Mouse (Mus musculus) c-Kit-positive CD71-negative TER-119-negative erythroid progenitor cells, embryonic 14.5 days (primary cell): ENCODE data around the gene Kdm1b.

Source experiments
- DNase-seq: peaks from one replicate; pipeline ENCODE4 v3.0.0-alpha.2; 2013; ENCODE audit warnings: low read depth

Kdm1b gene

DNA sequence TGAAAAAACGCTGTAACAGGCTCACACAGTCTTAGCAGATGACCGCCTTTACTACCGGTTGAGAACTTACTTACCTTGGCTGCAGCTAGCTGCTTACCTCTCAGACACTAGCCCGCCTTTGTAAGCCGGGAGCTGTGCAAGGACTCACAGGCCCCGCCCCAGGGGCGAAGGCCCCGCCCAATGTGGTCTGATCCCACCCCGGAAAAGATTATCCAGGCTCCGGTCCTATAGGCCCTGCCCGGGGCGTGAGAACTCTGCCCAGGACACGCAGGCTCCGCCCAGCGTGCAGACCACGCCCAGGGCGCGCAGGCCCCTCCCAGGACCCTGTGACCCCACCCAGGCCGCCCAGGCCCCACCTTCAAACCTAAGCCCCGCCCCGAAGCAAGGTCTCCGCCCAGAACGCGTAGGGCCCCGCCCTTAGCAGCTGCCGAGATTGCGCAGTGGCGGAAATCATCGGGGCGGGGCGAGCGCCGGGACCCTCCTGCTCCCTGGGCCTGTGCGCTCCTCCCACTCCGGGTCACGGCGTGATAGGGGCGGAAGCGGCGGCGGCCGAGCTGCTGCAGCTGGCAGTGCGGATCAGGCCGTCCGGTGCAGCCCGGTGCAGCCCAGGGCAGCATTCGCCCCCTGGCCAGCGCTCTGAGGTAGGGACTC lies at the start of gene Kdm1b:
Kdm1b (plus strand) TSS at position 470 of the 651 bp plus-strand sequence.
- DNase-seq, result peak; percentile 98

DNA sequence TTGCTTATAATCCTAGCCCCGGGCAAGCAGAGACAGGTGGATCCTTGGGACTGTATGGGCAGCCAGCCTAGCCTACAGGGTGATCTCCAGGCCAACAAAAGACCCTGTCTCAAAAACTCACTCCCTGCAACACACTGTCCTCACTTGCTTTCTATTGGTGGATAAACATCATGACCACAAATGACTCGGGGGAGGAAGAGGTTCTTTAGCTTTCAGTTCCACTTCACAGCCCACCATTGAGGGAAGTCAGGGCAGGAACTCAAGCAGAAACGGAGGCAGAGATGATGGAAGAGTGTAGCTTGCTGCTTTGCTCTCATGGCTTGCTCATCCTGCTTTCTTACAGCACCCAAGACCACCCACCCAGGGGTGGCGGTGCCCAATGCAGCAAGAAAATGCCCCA lies 45.9 kb upstream of the Kdm1b start:
- no peak for DNase-seq

- no peak for DNase-seq
Measured at GRCm38 (mm10) chr13:46999498-46999897, 43.8 kb upstream of the Kdm1b start.

DNA sequence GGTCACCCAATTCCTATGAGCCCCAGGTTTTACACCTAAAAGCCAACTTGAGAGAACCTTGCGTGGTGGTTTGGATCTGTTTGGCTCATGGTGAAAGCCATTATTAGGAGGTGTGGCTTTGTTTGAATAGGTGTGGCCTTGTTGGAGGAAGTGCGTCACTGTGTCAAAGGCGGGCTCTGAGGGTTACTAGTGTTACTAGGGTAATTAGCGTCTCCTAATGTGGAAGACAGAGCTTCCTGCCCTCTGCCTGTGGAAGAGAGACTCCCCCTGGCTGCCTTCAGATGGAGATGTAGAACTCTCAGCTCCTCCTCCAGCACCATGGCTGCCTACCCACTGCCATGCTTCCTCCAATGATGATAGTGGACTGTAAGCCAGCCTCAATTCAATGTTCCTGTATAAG lies 41.7 kb upstream of the Kdm1b start:
- no peak for DNase-seq

DNA sequence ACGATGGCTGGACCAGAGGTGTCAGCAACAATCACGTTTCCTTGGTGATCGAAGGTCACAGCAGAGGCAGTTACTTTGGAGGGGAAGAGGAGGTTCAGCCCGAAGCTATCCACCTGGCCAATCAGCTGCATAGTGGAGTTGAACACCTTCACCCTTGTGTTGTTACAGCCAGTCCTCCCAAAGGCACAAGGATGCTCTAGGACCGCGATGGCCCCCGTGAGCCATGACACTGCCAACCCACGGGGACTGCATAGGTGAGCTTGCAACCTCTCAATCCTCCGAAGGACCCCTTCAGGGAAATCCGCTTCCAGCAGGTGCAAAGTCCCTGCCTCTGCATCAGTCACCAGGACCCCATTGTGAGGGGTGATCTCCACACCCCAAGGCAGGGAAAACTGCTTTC lies 29.6 kb upstream of the Kdm1b start:
- DNase-seq, result no peak

- DNase-seq, result peak; percentile 51
Measured at GRCm38 (mm10) chr13:47014334-47015194, 28.7 kb upstream of the Kdm1b start, which contains the start of gene Nhlrc1. Nhlrc1 (minus strand) TSS chr13:47014850.

DNA sequence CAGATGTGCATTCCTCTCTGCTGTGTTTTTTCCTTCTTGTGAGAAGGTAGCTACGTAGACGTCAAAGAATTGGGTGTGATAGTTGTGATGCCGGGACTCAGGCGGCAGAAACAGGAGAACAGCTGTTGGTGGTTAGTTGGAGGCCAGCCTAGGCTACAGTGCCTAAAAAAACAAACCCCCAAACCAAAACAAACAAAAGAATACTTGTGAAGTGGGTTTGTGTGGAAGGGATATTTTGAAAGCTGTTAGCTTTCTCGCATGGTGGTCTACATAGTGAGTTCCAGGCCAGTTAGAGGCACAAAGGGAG lies 28.2 kb upstream of the Kdm1b start:
- no peak for DNase-seq

- DNase-seq, result peak; percentile 20
Measured at GRCm38 (mm10) chr13:47017259-47017658, 26.0 kb upstream of the Kdm1b start.

GRCm38 (mm10) chr13:47019774-47020173 lies 23.5 kb upstream of the Kdm1b start:
- no peak for DNase-seq

- no peak for DNase-seq
Measured at GRCm38 (mm10) chr13:47020798-47021197, 22.5 kb upstream of the Kdm1b start.

DNA sequence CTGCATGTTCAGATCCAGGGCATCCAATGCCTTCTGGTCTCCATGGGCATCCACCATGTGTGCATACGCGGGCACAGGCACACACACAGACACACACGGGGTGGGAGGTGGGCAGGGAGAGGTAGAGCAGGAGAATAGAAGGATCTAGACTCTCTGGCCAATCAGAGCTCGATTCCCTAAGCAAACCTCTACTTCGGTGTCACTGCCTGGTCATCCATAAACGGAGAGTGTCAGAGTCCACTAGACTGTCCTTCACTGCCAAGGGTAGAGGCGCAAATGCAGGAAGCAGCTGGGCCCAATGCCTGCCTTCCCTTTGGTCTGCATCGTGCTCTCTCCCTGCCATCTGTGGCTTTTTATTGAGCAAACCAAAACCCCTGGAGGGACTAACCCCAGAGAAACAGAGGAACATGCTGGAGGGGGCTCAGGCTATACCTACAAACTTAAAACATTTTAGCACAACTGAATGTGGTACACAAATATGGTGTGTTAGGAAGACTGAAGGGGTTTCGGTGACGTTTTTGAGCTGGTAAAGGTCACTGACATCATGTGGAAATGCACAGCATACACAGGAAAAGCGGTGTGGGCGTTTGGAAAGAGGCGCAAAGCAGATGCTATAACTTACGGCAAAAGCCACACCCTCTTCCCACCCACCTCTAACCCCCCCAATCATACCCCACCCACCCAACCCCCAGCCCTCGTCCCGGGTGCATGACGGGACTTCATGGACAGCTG lies 12.8 kb upstream of the Kdm1b start:
- no peak for DNase-seq

GRCm38 (mm10) chr13:47033602-47034001 lies 9.7 kb upstream of the Kdm1b start:
- DNase-seq, result no peak

DNA sequence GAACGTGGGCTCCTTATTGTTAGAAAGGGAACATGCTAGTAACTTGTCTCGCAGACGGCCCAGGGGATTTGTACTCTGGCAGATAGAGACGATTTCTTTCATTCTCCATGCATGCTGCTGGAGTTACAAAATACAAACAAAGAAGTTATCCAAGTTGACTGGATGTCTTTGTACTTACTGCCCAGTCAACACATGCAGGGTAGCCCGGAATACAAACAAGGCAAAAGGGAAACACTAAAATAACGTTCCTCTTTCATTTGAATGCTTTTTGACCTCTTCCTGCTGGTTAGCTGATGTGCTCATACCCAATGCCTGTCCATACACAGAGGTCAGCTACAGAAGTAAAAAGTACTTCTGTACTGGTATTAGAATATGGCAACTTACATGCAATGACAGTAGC lies 5.4 kb upstream of the Kdm1b start:
- DNase-seq, result no peak

GRCm38 (mm10) chr13:47040061-47040460 lies 3.2 kb upstream of the Kdm1b start:
- no peak for DNase-seq

GRCm38 (mm10) chr13:47042024-47042633 lies 1.2 kb upstream of the Kdm1b start:
- DNase-seq, result no peak

GRCm38 (mm10) chr13:47043833-47044616 lies 726 bp downstream of the Kdm1b start:
- DNase-seq, result no peak

- DNase-seq, result no peak
Measured at GRCm38 (mm10) chr13:47044617-47044947, 1.3 kb downstream of the Kdm1b start, which contains the start of gene Tpmt. Tpmt (minus strand) TSS chr13:47044737.

- no peak for DNase-seq
Measured at GRCm38 (mm10) chr13:47047996-47048395, 4.7 kb downstream of the Kdm1b start.

DNA sequence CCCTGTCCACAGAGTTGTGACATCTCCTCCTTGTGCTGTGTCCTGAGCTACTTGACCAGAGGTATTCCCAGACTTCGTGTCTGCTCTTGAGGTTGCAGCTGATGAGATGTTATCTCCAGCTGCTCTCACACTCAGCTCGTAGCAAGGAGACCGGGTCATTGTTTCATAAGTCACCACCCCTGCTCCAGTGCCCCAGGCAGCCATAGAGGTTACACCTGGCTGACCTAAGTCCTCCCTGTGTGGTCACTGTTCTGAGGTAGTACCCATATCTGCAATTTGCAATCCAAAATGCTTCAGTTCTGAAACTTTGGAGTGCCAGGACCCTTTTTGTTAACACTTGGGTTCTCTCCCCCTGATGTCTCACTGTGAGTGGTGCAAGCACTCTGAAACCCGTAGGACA lies 6.7 kb downstream of the Kdm1b start:
- no peak for DNase-seq

DNA sequence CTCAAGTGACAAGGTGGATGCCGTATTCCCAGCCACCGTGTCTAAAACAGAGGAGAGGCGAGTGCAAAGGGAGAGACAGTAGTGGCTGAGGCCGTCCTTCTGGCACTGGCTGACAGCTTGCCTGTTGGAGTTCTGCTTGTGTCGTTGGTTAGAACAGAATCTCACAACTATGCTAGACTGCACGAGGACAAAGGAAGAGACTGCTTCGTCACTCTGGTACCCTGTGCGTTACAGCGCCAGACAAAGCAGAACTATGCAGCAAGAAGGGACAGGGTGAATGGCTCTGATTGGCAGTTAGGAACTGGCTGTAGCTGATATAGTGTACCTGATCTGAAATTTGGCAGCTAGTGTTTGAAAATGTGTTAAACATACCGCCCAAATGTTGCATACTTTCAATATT lies 10.7 kb downstream of the Kdm1b start:
- DNase-seq, result no peak

- no peak for DNase-seq
Measured at GRCm38 (mm10) chr13:47056126-47056525, 12.8 kb downstream of the Kdm1b start.

DNA sequence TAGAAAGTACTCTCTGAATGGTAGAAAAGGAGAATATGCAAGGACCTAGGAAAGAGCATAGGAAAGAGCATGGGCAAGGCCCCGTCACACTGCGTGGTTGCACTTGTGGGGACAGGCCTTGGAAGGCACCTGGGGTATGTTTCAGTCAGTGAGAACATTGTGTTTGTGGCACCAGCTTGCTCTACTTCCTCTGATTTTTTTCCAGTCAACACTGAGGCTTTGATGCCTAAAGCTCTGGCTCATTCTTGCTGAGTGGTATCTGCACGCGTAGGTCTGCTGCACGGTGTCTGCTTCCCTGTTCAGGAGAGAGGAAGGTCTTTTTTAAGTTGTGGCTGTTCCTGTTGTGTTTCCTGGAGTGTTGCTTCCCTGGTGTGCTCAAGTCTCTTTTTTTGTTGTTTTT lies 13.5 kb downstream of the Kdm1b start:
- no peak for DNase-seq
